Mouse (Mus musculus): ENCODE data around the gene Olfr1362.

- TF ChIP-seq CTCF (IDR thresholded peaks at IDR 0.05; ENCODE audit: borderline replicate concordance, extremely low read depth, insufficient read depth, insufficient read length) (no peak), POLR2A (IDR thresholded peaks at IDR 0.05; ENCODE audit: borderline replicate concordance, extremely low read depth, insufficient read depth, insufficient read length, poor library complexity, severe bottlenecking) (no peak)
Observed at GRCm38 (mm10) chr13:21591618-21592017, 22.2 kb downstream of the Olfr1362 start.

All from brain, embryonic 14.5 days (tissue).